Mouse (Mus musculus) liver, adult 2 months (tissue): Measurements from ENCODE around the gene Cnp. TPM values are rescaled to one million over a fixed set of nuclear protein-coding genes. Genes with fewer than 3 reads are reported as not detected.

Source experiments
- DNase-seq: peaks from one replicate; pipeline ENCODE4 v3.0.0-alpha.2; 2011; ENCODE audit warnings: low read depth, low spot score; ENCODE audit errors: extremely low read depth
- H3K27ac ChIP-seq: fragments of 200-500 bp; replicated peaks from 2 replicates; pipeline ENCODE4 v1.5.1; 2012; ENCODE audit warnings: low read depth, mild to moderate bottlenecking, control low read depth, inconsistent platforms, low read length; ENCODE audit not compliant: insufficient read depth
- H3K27me3 ChIP-seq: fragments of 200-500 bp; 2 replicates; pipeline ENCODE4 v1.6.1; 2012; ENCODE audit warnings: mild to moderate bottlenecking, moderate library complexity, low read length, inconsistent platforms; ENCODE audit not compliant: control insufficient read depth, insufficient read depth
- H3K36me3 ChIP-seq: fragments of 200-500 bp; 2 replicates; pipeline ENCODE4 v1.6.1; 2012; ENCODE audit warnings: low read length, inconsistent platforms; ENCODE audit not compliant: control insufficient read depth, insufficient read depth
- H3K4me1 ChIP-seq: fragments of 200-500 bp; 2 replicates; pipeline ENCODE4 v1.6.1; 2011; ENCODE audit warnings: low read length; ENCODE audit not compliant: control insufficient read depth, insufficient read depth
- H3K4me3 ChIP-seq: fragments of 200-500 bp; 2 replicates; pipeline ENCODE4 v1.5.1; 2011; ENCODE audit warnings: low read depth, mild to moderate bottlenecking, control low read depth, low read length, moderate library complexity; ENCODE audit not compliant: insufficient read depth
- H3K79me2 ChIP-seq: fragments of 200-500 bp; 2 replicates; pipeline ENCODE4 v1.6.1; 2012; ENCODE audit warnings: inconsistent platforms, mild to moderate bottlenecking, low read length, moderate library complexity; ENCODE audit not compliant: control insufficient read depth, insufficient read depth
- H3K9ac ChIP-seq: fragments of 200-500 bp; 2 replicates; pipeline ENCODE4 v1.6.1; 2012; ENCODE audit warnings: low read depth, mild to moderate bottlenecking, control low read depth, inconsistent platforms, low read length
- CTCF ChIP-seq: fragments of 200-500 bp; IDR thresholded peaks from 2 replicates; pipeline ENCODE4 v1.5.1; 2011; ENCODE audit warnings: low read depth, low read length, control low read depth
- POLR2A ChIP-seq: fragments of 200-500 bp; IDR thresholded peaks from 2 replicates; pipeline ENCODE4 v1.6.1; 2011; ENCODE audit warnings: low read length, control low read depth; ENCODE audit not compliant: insufficient read depth; ENCODE audit errors: extremely low read depth
- WGBS: fragments of 180-500 bp; shearing (Covaris S2); methylation state at CpG from one replicate; pipeline ENCODE4 v1.1.7; 2018; 5-methylcytosine and 5-hydroxymethylcytosine counted together
- polyA plus RNA-seq: library from polyadenylated mRNA; depleted of rRNA; stranded (reverse); fragments of >200 nt; gene quantifications from 2 replicates; pipeline ENCODE4 v1.2.3, GENCODE M21; 2012
- total RNA-seq: library from RNA; depleted of rRNA; stranded (reverse); fragments of >200 nt; gene quantifications from 2 replicates; pipeline ENCODE4 v1.2.3, GENCODE M21; 2014

The Cnp gene
- total and polyA plus RNA-seq, 2 experiments, result 11.6 to 17.3 TPM

GRCm38 (mm10) chr11:100540966-100541365 lies 33.7 kb upstream of the Cnp start:
- no peaks in the 10 kb centered on the region for H3K79me2 ChIP-seq
- peaks cover 12% of the 10 kb centered on the region; the same call in 1 of the 2 replicates for H3K4me1 ChIP-seq
- WGBS, result 20% methylated on average over 6 of the region's 6 CpGs
- no peak overlapping the region for H3K4me3 ChIP-seq
- H3K9ac ChIP-seq, result no peak overlapping the region
- no peaks in the 10 kb centered on the region for H3K36me3 ChIP-seq
- no peak for TF ChIP-seq POLR2A
- no peak for TF ChIP-seq CTCF
- H3K27me3 ChIP-seq, result no peaks in the 10 kb centered on the region
- H3K27ac ChIP-seq, result no peak overlapping the region
- DNase-seq, result peak; percentile 75

GRCm38 (mm10) chr11:100541577-100541976 lies 33.1 kb upstream of the Cnp start:
- 96% methylated on average over 2 of the region's 2 CpGs for WGBS
- no peaks in the 10 kb centered on the region for H3K27me3 ChIP-seq
- TF ChIP-seq POLR2A (no peak), CTCF (no peak)
- no peak overlapping the region for H3K9ac ChIP-seq
- no peak overlapping the region for H3K27ac ChIP-seq
- no peaks in the 10 kb centered on the region for H3K79me2 ChIP-seq
- H3K36me3 ChIP-seq, result no peaks in the 10 kb centered on the region
- peaks cover 14% of the 10 kb centered on the region; the same call in 1 of the 2 replicates for H3K4me1 ChIP-seq
- DNase-seq, result no peak
- H3K4me3 ChIP-seq, result no peak overlapping the region

- DNase-seq, result peak; percentile 96
- 5% methylated on average over 28 of the region's 28 CpGs for WGBS
- no peaks in the 10 kb centered on the region for H3K27me3 ChIP-seq
- H3K9ac ChIP-seq, result peak within 1 kb of the TSS; percentile 54
- H3K79me2 ChIP-seq, result no peaks in the 10 kb centered on the region
- H3K4me3 ChIP-seq, result peak within 1 kb of the TSS; percentile 45
- H3K27ac ChIP-seq, result peak within 1 kb of the TSS; percentile 82
- peaks cover 12% of the 10 kb centered on the region; the same call in 1 of the 2 replicates for H3K4me1 ChIP-seq
- no peaks in the 10 kb centered on the region for H3K36me3 ChIP-seq
- TF ChIP-seq CTCF, result 0 out of 2 replicates have a peak, but pooled peaks have one; percentile 5
- peak; percentile 70; the same call in 1 of the 2 replicates for TF ChIP-seq POLR2A
These were observed 29.6 kb upstream of the Cnp start, which contains the start of gene Ttc25 for GRCm38 (mm10) chr11:100544832-100545745. Gene Ttc25, plus strand, starts transcription at chr11:100545607.

- peak overlapping the region; percentile 45 for H3K4me3 ChIP-seq
- DNase-seq, result no peak
- H3K27ac ChIP-seq, result peak overlapping the region; percentile 33
- H3K4me1 ChIP-seq, result peaks cover 12% of the 10 kb centered on the region; the same call in 1 of the 2 replicates
- H3K27me3 ChIP-seq, result no peaks in the 10 kb centered on the region
- no peaks in the 10 kb centered on the region for H3K79me2 ChIP-seq
- 25% methylated on average over 7 of the region's 7 CpGs for WGBS
- H3K9ac ChIP-seq, result peak overlapping the region; percentile 54
- TF ChIP-seq CTCF (no peak), POLR2A (no peak)
- H3K36me3 ChIP-seq, result no peaks in the 10 kb centered on the region
These were observed 29.0 kb upstream of the Cnp start for GRCm38 (mm10) chr11:100545746-100546085.

- no peak for TF ChIP-seq CTCF
- TF ChIP-seq POLR2A, result no peak
- H3K9ac ChIP-seq, result no peak overlapping the region
- whole genome bisulfite sequencing, result 81% methylated on average over 6 of the region's 6 CpGs
- H3K4me3 ChIP-seq, result no peak overlapping the region
- H3K4me1 ChIP-seq, result peaks cover 9% of the 10 kb centered on the region; the same call in 1 of the 2 replicates
- no peak for DNase-seq
- H3K79me2 ChIP-seq, result no peaks in the 10 kb centered on the region
- H3K27me3 ChIP-seq, result no peaks in the 10 kb centered on the region
- no peak overlapping the region for H3K27ac ChIP-seq
- H3K36me3 ChIP-seq, result no peaks in the 10 kb centered on the region
These were observed 27.7 kb upstream of the Cnp start for GRCm38 (mm10) chr11:100546955-100547354.

- no peak overlapping the region for H3K4me3 ChIP-seq
- H3K27ac ChIP-seq, result no peak overlapping the region
- no peak for TF ChIP-seq CTCF
- no peak for TF ChIP-seq POLR2A
- H3K27me3 ChIP-seq, result no peaks in the 10 kb centered on the region
- H3K36me3 ChIP-seq, result no peaks in the 10 kb centered on the region
- H3K79me2 ChIP-seq, result no peaks in the 10 kb centered on the region
- 80% methylated on average over 6 of the region's 6 CpGs for WGBS
- no peak for DNase-seq
- H3K9ac ChIP-seq, result no peak overlapping the region
- H3K4me1 ChIP-seq, result peaks cover 14% of the 10 kb centered on the region
These were observed 26.6 kb upstream of the Cnp start for GRCm38 (mm10) chr11:100548141-100548540.
